In genomic region chr3:27222052-27222451, GRCm38 (mm10) we compare ENCODE assay signal across 15 mouse cellular contexts.
"Had no signal": no experiment of that assay in that cellular context is flagged by ENCODE, and none has a peak within 500 bp of the region (broad histone marks: within the 10 kb centered on the region; RNA-seq: fewer than 3 reads in every experiment).

No protein-coding gene starts in this region.

- H3K4me3 ChIP-seq: neural tube, embryonic 13.5 days; neural tube, embryonic 15.5 days; stomach, embryonic 15.5 days had no signal

- H3K36me3 ChIP-seq: neural tube, embryonic 13.5 days; stomach, embryonic 15.5 days had no signal

- H3K27me3 ChIP-seq: neural tube, embryonic 13.5 days; neural tube, embryonic 15.5 days; stomach, embryonic 15.5 days had no signal

- H3K4me2 ChIP-seq: neural tube, embryonic 13.5 days; neural tube, embryonic 15.5 days; stomach, embryonic 15.5 days had no signal

- H3K27ac ChIP-seq: neural tube, embryonic 13.5 days; neural tube, embryonic 15.5 days; stomach, embryonic 15.5 days; stomach, postnatal 0 days had no signal

- H3K4me1 ChIP-seq: neural tube, embryonic 13.5 days; neural tube, embryonic 15.5 days; stomach, embryonic 15.5 days had no signal

- H3K9ac ChIP-seq: neural tube, embryonic 13.5 days; neural tube, embryonic 15.5 days; stomach, embryonic 15.5 days had no signal

- H3K9me3 ChIP-seq: neural tube, embryonic 13.5 days; neural tube, embryonic 15.5 days; stomach, embryonic 15.5 days had no signal

- DNase-seq: retina, postnatal 1 day; right cerebral cortex, adult 18-20 months; right cerebral cortex, postnatal 14 days; right cerebral cortex, postnatal 25 days; right cerebral cortex, postnatal 4 days; spleen, adult 18-20 months; thymus, adult 18-20 months; thymus, adult 2 months; thymus, postnatal 14 days; thymus, postnatal 25 days; thymus, postnatal 4 days had no signal
